Mouse (Mus musculus) gastrocnemius, postnatal 14 days (tissue): ENCODE measurements around the gene Elovl3. TPM values are rescaled to one million over a fixed set of nuclear protein-coding genes. Genes with fewer than 3 reads are reported as not detected.
"Not testable (repeated sequence)": the region's sequence is repeated elsewhere in the genome, so short reads cannot be mapped to it uniquely, and the experiment has no call there.

ENCODE experiments used
- DNase-seq: peaks from one replicate; pipeline ENCODE4 v3.0.0; 2021; ENCODE audit warnings: mixed read lengths
- intact Hi-C: fragments of 180-260 bp; cut with DNase I; formaldehyde crosslinking; loops from one replicate; pipeline ENCODE4 v1.15.1; 2025; ENCODE audit warnings: low total_unique reads
- long read RNA-seq, 2 experiments: library from polyadenylated mRNA; stranded (forward); transcript quantifications; one replicate each; pipeline ENCODE4 v2.0.0; 2021
- total RNA-seq, 2 experiments: library from RNA; stranded (reverse); gene quantifications; 2 replicates each; pipeline ENCODE4 v1.2.3; 2021

The Elovl3 gene
- not detected for total RNA-seq
- long read RNA-seq, experiment 1: 0 reads
- long read RNA-seq, experiment 2: 0 reads

DNA sequence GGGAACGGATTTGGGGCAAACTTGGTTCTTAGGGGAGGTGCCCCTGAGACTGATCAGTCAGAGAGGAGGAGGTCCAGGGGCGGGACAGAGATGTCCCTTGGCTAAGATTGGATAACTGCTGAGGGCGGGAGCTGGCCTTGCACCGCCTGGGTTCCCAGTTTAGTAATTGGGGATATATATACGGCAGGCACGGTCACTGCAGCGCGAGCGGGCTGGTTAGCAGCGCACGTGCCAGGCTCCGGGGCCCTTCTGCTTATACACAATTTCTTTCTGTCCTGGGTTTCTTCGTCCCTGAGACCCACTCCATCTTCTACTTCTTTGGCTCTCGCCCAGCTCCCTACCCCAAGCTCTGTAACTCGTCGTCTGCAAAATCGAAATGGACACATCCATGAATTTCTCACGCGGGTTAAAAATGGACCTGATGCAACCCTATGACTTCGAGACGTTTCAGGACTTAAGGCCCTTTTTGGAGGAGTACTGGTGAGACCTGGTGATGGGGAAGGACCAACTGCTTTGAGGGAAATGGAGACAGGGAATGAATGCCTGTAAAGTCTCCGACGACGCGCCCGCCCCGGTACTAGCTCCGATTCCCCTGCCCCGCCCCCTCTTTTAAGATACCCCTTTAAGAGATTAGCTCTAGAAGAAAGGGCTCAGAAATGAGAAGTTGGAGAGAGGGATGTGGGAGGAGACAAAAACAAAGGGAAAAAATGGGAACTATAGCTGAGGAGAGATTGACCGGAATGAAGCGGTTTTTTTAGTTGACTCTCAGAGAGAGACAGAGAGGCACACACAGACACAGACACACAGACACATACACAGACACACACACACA is at the start of gene Elovl3:
Elovl3 (plus strand) TSS at position 204 of the 832 bp plus-strand sequence.
- intact Hi-C loops: no loop called here
- DNase-seq: peak; percentile 38

DNA sequence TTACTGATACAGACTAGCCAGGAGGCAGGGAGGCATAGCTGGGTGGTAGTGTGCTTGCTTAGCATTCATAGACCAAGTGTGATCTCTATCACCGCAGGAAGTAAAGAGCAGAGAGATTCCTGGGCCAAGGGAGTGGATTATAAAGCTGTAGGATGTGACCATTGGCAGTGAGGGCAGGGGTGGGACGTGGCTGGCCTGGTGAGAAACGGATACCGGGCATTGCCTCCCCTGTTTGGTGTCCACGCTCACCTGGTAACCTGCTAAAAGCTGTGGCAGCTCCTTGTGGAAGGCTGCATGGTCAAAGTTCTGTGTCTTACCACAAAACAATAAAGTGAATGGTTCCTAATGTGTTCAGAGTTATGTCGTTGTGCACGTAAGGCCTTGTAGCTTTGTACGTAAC is 46.5 kb upstream of the Elovl3 start:
- intact Hi-C loops: no loop called here
- no peak for DNase-seq

- intact Hi-C loops: no loop called here
- DNase-seq: peak; percentile 40
Measured at GRCm38 (mm10) chr19:46086337-46086736, 45.4 kb upstream of the Elovl3 start.

GRCm38 (mm10) chr19:46087871-46088270 is 43.8 kb upstream of the Elovl3 start:
- intact Hi-C loops: no loop called here
- DNase-seq: no peak

- no peak for DNase-seq
- intact Hi-C loops: no loop called here
Measured at GRCm38 (mm10) chr19:46091641-46092040, 40.1 kb upstream of the Elovl3 start.

DNA sequence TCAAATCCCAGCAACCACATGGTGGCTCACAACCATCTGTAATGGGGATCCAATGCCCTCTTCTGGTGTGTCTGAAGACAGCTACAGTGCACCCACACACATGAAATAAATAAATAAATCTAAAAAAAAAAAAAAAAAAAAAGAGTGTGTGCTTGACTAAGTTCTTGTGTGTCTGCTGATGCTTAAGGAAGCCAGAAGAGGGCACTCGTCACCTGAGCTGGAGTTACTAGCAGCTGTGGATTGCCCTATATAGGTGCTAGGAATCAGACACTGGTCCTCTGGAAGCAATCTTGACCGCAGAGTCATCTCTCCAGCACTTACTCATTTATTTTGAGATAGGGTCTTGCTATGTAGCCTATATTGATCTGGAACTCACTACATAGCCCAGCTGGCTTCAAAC is 37.6 kb upstream of the Elovl3 start:
- intact Hi-C loops: no loop called here
- no peak for DNase-seq

GRCm38 (mm10) chr19:46095291-46095690 is 36.4 kb upstream of the Elovl3 start:
- no peak for DNase-seq
- intact Hi-C loops: no loop called here

GRCm38 (mm10) chr19:46096396-46096795 is 35.3 kb upstream of the Elovl3 start:
- no peak for DNase-seq
- intact Hi-C loops: no loop called here

GRCm38 (mm10) chr19:46099561-46099960 is 32.1 kb upstream of the Elovl3 start:
- intact Hi-C loops: no loop called here
- DNase-seq: no peak

DNA sequence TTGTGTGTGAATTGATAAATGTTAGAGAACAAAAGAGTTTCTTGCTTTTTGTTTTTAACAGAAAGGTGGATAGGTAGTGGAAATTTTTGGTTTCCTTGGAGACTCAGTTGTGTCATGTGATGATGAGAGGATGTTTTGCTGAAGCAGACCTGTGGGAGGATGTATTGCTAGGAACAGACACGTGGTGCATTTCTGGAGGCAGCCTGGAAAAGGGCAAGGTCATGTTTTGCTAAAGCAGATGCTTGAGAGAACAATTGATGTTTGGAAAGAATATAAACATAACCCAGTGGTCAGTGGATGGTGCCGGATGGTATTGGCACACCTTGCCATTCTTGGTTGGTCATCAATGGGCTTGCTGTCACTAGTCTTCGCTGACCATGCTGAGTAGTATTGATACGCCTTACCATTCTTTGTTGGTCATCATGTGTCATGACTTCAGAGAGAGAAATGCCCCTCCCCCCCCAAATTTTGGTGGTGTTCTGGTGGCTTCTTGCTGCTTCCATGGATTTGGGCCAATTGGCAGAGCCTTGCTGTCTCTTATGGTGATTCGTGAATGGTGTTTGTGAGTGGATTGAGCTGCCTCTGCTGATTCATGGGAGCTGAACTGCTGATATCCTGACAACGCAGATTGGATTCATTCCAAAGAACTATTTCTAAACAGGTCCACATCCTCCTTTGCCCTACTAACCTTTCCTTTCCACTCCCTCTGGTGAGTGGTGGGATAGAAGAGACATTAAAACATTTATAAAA is 28.1 kb upstream of the Elovl3 start:
- DNase-seq: no peak
- intact Hi-C loops: no loop called here

- intact Hi-C loops: no loop called here
- DNase-seq: no peak
Measured at GRCm38 (mm10) chr19:46104187-46104557, 27.5 kb upstream of the Elovl3 start.

DNA sequence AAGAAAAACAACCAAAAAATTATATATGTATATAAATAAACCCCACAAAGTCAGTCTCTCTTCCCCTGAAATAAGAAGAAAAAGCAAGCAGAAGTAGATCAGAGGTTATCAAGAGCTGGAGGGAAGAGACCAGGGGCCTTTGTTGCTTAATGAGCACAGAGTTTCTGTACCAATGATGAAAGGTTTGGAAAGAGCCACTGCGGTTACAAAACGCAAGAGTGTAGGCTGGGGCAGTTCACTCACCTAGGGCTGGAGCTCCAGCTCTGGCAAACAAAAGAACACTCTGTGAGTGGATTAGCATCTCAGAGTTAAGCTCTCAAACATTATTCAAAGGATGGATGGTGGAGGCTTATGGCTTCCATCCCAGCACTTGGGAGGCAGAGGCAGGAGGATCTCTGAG is 21.5 kb upstream of the Elovl3 start:
- DNase-seq: no peak
- intact Hi-C loops: no loop called here

DNA sequence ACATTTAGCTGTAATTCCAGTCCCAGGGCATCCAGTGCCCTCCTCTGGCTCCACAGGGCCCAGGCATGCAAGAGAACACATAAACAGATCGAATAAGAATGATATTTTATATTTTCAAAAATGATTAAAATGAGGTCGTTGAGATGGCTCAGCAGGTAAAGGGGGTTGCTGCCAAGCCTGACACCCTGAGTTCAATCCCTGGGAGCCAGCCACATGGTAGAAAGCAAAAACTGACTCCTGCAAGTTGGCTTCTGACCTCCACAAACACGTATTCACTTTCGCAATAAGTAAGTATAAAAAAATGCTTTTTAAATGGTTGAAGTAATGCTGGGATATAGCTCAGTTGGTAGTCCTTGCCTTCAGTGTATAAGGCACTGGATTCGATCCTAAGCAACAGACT is 20.9 kb upstream of the Elovl3 start:
- intact Hi-C loops: no loop called here

GRCm38 (mm10) chr19:46114617-46115016 is 17.1 kb upstream of the Elovl3 start:
- intact Hi-C loops: no loop called here
- DNase-seq: no peak

More for the DNA sequence above, 20.9 kb upstream of the Elovl3 start:
- DNase-seq: no peak

GRCm38 (mm10) chr19:46119458-46119857 is 12.2 kb upstream of the Elovl3 start:
- intact Hi-C loops: no loop called here
- no peak for DNase-seq

- intact Hi-C loops: no loop called here
- DNase-seq: no peak
Measured at GRCm38 (mm10) chr19:46120872-46121271, 10.8 kb upstream of the Elovl3 start.

DNA sequence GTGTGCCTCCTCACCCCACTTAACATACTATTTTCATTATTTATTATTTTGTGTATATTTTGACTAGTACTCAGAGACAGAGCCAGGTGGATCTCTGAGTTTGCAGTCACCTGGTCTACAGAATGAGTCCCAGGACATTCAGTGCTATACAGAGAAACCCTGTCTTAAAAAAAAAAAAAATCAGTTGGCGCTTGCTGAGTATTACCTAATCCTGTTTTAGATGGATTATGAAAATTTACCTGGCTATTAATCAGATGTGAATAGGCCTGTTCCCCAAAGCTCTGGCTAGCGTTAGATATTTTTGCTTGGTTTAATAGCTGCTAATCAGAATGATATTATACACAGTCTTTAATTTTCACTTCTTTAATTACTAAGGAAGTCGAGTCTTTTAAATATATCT is 7.8 kb upstream of the Elovl3 start:
- intact Hi-C loops: no loop called here
- no peak for DNase-seq

GRCm38 (mm10) chr19:46124651-46125050 is 7.0 kb upstream of the Elovl3 start:
- DNase-seq: no peak
- intact Hi-C loops: no loop called here

GRCm38 (mm10) chr19:46126301-46126700 is 5.4 kb upstream of the Elovl3 start:
- no peak for DNase-seq
- intact Hi-C loops: no loop called here

DNA sequence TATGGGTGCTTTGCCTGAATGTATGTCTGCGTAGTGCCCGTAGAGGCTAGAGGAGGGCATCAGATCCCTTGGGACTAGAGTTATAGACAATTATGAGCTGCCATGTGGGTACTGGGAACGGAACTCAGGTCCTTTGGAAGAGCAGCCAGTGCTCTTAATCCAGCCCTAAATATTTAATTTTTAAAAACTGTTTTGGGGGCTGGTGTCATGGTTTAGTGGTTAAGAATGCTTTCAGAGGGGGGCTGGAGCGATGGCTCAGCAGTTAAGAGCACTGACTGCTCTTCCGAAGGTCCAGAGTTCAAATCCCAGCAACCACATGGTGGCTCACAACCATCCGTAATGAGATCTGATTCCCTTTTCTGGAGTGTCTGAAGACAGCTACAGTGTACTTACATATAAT is 2.0 kb upstream of the Elovl3 start:
- DNase-seq, intact Hi-C loops: not testable (repeated sequence)

- intact Hi-C loops: no loop called here
- no peak for DNase-seq
Measured at GRCm38 (mm10) chr19:46131283-46131682, 414 bp upstream of the Elovl3 start.
